Mouse (Mus musculus): Measurements from ENCODE around the gene Atad5. TPM values are rescaled to one million over a fixed set of nuclear protein-coding genes. Genes with fewer than 3 reads are reported as not detected.
"Not testable (repeated sequence)": the region's sequence is repeated elsewhere in the genome, so short reads cannot be mapped to it uniquely, and the experiment has no call there.

Atad5 gene
- polyA plus RNA-seq, 1 experiment from 2014 or later, result 3.5 TPM

DNA sequence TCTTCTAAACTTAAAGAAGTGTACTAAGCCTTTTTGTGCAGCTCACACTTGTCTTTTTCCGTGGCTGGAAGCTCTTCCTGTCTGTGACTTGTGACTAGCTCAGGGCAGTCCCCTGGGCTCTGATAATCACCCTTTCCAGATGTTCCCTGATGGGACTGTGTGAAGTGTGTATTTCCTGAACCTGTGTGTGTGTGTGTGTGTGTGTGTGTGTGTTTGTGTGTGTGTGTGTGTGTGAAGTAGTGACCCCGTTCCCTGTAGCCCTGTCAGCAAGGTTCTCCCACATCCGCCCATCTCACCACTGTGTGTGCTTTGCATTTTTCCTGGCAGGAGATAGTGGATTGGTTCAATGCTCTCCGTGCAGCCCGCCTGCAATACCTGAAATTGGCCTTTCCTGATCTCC is 81.2 kb downstream of the Atad5 start:
- Histone ChIP-seq H3K9ac (replicated peaks) (no peak overlapping the region), H3K4me3 (replicated peaks) (no peak overlapping the region), H3K27me3 (replicated peaks) (no peaks in the 10 kb centered on the region), H3K36me3 (no peaks in the 10 kb centered on the region), H3K4me2 (no peak overlapping the region), H3K9me3 (replicated peaks) (no peaks in the 10 kb centered on the region), H3K27ac (replicated peaks) (no peak overlapping the region), H3K4me1 (no peaks in the 10 kb centered on the region)
- no peak for ATAC-seq (ENCODE audit: low FRiP score)
- WGBS, result 79% methylated on average over 5 of the region's 5 CpGs

- WGBS, result 72% methylated on average over 4 of the region's 4 CpGs
- H3K4me3 ChIP-seq (replicated peaks), result no peak overlapping the region
- no peak for ATAC-seq (ENCODE audit: low FRiP score)
- H3K27me3 ChIP-seq (replicated peaks), result no peaks in the 10 kb centered on the region
- H3K9ac ChIP-seq (replicated peaks), result no peak overlapping the region
- no peaks in the 10 kb centered on the region for H3K9me3 ChIP-seq (replicated peaks)
- H3K27ac ChIP-seq (replicated peaks), result no peak overlapping the region
- H3K4me2 ChIP-seq, result no peak overlapping the region
- H3K36me3 ChIP-seq, result no peaks in the 10 kb centered on the region
- H3K4me1 ChIP-seq, result no peaks in the 10 kb centered on the region
These were observed 82.7 kb downstream of the Atad5 start for GRCm38 (mm10) chr11:80171884-80172283.

- H3K9me3 ChIP-seq (replicated peaks), result no peaks in the 10 kb centered on the region
- H3K4me1 ChIP-seq, result no peaks in the 10 kb centered on the region
- no peak for ATAC-seq (ENCODE audit: low FRiP score)
- no peak overlapping the region for H3K4me2 ChIP-seq
- H3K36me3 ChIP-seq, result no peaks in the 10 kb centered on the region
- no peak overlapping the region for H3K27ac ChIP-seq (replicated peaks)
- 88% methylated on average over 11 of the region's 11 CpGs for WGBS
- no peak overlapping the region for H3K4me3 ChIP-seq (replicated peaks)
- no peak overlapping the region for H3K9ac ChIP-seq (replicated peaks)
- H3K27me3 ChIP-seq (replicated peaks), result no peaks in the 10 kb centered on the region
These were observed 84.9 kb downstream of the Atad5 start for GRCm38 (mm10) chr11:80173963-80174670.

DNA sequence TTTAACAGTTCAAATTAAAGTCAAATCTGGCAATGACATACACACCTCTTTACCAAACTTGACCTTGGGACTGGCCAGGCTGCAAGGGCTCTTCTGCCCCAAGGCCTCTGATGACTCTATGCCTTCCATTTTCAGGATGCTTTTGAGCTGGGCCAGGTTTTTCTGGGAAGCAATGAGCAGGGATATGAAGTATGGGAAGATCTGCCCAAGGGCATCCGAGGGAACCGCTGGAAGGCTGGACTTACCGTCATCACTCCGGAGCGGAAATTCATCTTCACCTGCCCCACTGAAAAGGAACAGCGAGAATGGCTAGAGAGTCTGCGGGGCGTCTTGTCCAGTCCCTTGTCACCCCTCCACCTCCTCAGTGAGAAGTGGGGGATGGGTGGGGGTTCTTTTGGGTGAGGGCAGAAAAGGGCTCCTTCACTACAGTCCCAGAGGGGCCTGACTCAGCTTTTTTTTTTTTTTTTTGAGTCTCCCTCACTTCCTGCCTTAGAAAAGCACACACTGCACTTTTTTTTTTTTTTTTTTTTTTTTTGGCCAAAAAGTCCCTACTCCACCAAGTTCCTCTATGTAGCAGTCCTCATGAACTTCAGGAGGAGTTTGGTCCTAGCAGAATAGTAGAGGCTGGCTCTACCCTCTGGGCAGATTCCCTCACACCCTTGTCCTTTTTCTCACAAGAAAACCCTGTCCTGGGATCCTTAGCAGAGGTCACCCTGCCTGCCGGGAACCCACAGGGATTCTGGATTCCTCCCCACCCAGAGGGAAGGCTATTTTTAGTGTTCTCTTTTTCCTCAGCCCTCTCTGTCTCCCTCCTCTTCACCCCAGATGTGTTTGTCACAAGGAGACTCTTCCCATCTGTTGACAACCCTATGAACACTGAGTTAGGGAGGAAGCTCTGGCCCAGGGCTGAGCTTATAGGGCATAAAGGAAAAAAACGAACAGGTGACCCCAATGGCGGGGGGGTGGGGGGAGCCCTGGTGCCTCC is 88.0 kb downstream of the Atad5 start:
- H3K27me3 ChIP-seq (replicated peaks), result no peaks in the 10 kb centered on the region
- no peaks in the 10 kb centered on the region for H3K36me3 ChIP-seq
- no peak overlapping the region for H3K4me3 ChIP-seq (replicated peaks)
- H3K4me2 ChIP-seq, result no peak overlapping the region
- no peak for ATAC-seq (ENCODE audit: low FRiP score)
- no peaks in the 10 kb centered on the region for H3K4me1 ChIP-seq
- H3K9ac ChIP-seq (replicated peaks), result no peak overlapping the region
- no peaks in the 10 kb centered on the region for H3K9me3 ChIP-seq (replicated peaks)
- 77% methylated on average over 11 of the region's 11 CpGs for WGBS
- no peak overlapping the region for H3K27ac ChIP-seq (replicated peaks)

DNA sequence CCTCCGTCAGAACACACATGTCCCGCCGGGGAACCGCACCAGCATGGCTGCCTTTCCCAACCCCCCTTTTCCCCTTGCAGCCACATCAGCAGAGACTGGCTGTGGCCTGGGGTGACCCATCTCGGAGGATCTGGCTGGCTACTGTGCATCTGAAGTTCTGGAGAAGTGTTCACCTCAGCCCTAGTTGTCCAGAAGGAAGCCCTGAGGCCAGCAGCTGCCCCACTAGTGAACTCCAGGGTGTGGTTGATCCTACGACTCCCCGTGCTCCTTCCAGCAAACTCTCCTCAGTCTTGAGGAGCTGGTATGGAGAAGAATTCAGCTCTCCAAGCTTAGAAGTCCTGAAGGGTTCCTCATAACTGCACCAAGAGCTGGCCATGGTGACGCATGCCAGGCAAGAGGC is 89.1 kb downstream of the Atad5 start:
- no peak overlapping the region for H3K4me3 ChIP-seq (replicated peaks)
- no peaks in the 10 kb centered on the region for H3K9me3 ChIP-seq (replicated peaks)
- no peaks in the 10 kb centered on the region for H3K36me3 ChIP-seq
- H3K4me1 ChIP-seq, result no peaks in the 10 kb centered on the region
- H3K9ac ChIP-seq (replicated peaks), result no peak overlapping the region
- H3K27me3 ChIP-seq (replicated peaks), result no peaks in the 10 kb centered on the region
- H3K27ac ChIP-seq (replicated peaks), result no peak overlapping the region
- ATAC-seq (ENCODE audit: low FRiP score), result no peak
- H3K4me2 ChIP-seq, result no peak overlapping the region
- WGBS, result 86% methylated on average over 8 of the region's 8 CpGs

DNA sequence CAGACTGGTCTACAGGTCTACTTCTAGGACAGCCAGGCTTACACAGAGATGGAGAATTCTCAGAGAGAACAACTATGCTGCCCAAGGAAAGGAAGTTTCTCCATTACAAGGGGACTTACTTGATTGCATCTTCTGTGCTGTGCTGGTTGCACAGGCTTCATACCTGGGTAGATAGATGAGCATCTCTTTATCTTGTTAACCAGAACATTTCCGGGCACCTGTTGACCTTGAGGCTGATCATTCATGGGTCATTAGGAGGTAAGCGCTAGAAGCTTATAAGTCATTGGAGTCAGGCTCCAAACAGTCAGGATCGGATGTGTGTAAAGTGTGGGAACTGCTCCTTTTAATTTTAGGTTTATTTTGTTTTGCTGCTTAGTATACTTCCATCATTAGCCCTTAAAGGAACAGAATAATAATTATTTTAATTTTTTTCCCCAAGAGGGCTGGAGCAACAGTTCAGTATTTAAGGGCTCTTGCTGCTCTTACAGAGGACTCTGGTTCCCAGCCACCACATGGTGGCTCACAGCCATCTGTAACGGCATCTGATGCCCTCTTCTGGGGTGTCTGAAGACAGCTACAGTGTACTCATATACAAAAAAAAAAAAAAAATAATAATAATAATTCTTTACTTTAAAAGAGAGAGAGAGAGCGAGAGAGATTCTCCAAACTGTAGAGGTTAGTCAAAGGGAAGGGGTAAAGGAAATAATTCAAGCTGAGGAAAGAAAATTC is 92.0 kb downstream of the Atad5 start:
- H3K27ac ChIP-seq (replicated peaks), result no peak overlapping the region
- 0 out of 2 replicates have a peak, but pooled peaks cover 3% of the 10 kb centered on the region for H3K4me1 ChIP-seq
- ATAC-seq (ENCODE audit: low FRiP score), result no peak
- no peak overlapping the region for H3K4me2 ChIP-seq
- no peaks in the 10 kb centered on the region for H3K27me3 ChIP-seq (replicated peaks)
- no peak overlapping the region for H3K4me3 ChIP-seq (replicated peaks)
- no peaks in the 10 kb centered on the region for H3K9me3 ChIP-seq (replicated peaks)
- 76% methylated on average over 5 of the region's 5 CpGs for WGBS
- H3K9ac ChIP-seq (replicated peaks), result no peak overlapping the region
- H3K36me3 ChIP-seq, result no peaks in the 10 kb centered on the region

GRCm38 (mm10) chr11:80183054-80183704 is 94.0 kb downstream of the Atad5 start:
- WGBS, result 50% methylated on average over 12 of the region's 12 CpGs
- ATAC-seq (ENCODE audit: low FRiP score); H3K4me1 ChIP-seq; H3K27me3 ChIP-seq (replicated peaks); H3K36me3 ChIP-seq; H3K9me3 ChIP-seq (replicated peaks): not testable (repeated sequence)
- H3K4me2 ChIP-seq, result peak overlapping the region; percentile 69
- peak overlapping the region; percentile 51 for H3K4me3 ChIP-seq (replicated peaks)
- H3K9ac ChIP-seq (replicated peaks), result peak overlapping the region; percentile 59
- peak overlapping the region; percentile 76; the same call in 1 of the 2 replicates for H3K27ac ChIP-seq (replicated peaks)

- H3K9me3 ChIP-seq (replicated peaks), result no peaks in the 10 kb centered on the region
- H3K4me1 ChIP-seq, result 0 out of 2 replicates have a peak, but pooled peaks cover 3% of the 10 kb centered on the region
- no peaks in the 10 kb centered on the region for H3K36me3 ChIP-seq
- peak within 1 kb of the TSS; percentile 51 for H3K4me3 ChIP-seq (replicated peaks)
- H3K4me2 ChIP-seq, result peak within 1 kb of the TSS; percentile 69
- H3K27me3 ChIP-seq (replicated peaks), result no peaks in the 10 kb centered on the region
- 2% methylated on average over 33 of the region's 33 CpGs for WGBS
- peak within 1 kb of the TSS; percentile 76 for H3K27ac ChIP-seq (replicated peaks)
- H3K9ac ChIP-seq (replicated peaks), result peak within 1 kb of the TSS; percentile 59
- ATAC-seq (ENCODE audit: low FRiP score), result peak; percentile 65
These were observed 94.6 kb downstream of the Atad5 start, which contains the start of gene Rnf135 for GRCm38 (mm10) chr11:80183705-80184255. TSS of gene Rnf135 (plus strand) at chr11:80183851.

GRCm38 (mm10) chr11:80184531-80185071 is 95.4 kb downstream of the Atad5 start:
- Histone ChIP-seq H3K4me2 (peak overlapping the region; percentile 69), H3K9ac (replicated peaks) (no peak overlapping the region), H3K4me3 (replicated peaks) (peak overlapping the region; percentile 51; the same call in 1 of the 2 replicates), H3K9me3 (replicated peaks) (no peaks in the 10 kb centered on the region), H3K27me3 (replicated peaks) (no peaks in the 10 kb centered on the region), H3K36me3 (no peaks in the 10 kb centered on the region), H3K4me1 (0 out of 2 replicates have a peak, but pooled peaks cover 3% of the 10 kb centered on the region), H3K27ac (replicated peaks) (no peak overlapping the region)
- 89% methylated on average over 6 of the region's 6 CpGs for WGBS
- ATAC-seq (ENCODE audit: low FRiP score), result no peak
